Mouse (Mus musculus) skeletal muscle tissue, adult 2 months (tissue): ENCODE results near the gene Arl11.
"Not testable (repeated sequence)": the region's sequence is repeated elsewhere in the genome, so short reads cannot be mapped to it uniquely, and the experiment has no call there.

Experiments used
- DNase-seq: peaks from one replicate; pipeline ENCODE4 v3.0.0-alpha.2; 2012; ENCODE audit warnings: low read depth, low spot score

Gene Arl11

DNA sequence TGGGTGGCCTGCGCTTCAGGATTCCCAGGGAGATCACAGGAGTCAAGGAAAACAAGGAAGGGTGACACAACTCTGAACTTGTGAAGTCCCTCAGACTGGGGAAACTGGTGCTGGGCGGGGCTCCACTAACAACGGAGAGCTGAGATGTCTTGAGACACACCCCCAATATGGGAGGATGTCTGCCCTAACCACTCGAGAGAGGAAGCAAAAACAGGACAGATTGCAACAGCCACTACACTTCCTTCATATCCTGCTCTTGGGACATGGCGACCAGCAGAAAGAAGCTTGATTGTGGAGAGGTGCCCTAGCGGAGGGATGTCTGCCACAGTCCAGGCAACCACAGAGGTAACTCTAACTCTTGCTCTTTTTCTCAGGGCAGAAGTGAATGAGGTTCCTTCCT is at the start of gene Arl11:
TSS of gene Arl11 (plus strand) at position 161 of the 400 bp plus-strand sequence.
- no peak for DNase-seq

DNA sequence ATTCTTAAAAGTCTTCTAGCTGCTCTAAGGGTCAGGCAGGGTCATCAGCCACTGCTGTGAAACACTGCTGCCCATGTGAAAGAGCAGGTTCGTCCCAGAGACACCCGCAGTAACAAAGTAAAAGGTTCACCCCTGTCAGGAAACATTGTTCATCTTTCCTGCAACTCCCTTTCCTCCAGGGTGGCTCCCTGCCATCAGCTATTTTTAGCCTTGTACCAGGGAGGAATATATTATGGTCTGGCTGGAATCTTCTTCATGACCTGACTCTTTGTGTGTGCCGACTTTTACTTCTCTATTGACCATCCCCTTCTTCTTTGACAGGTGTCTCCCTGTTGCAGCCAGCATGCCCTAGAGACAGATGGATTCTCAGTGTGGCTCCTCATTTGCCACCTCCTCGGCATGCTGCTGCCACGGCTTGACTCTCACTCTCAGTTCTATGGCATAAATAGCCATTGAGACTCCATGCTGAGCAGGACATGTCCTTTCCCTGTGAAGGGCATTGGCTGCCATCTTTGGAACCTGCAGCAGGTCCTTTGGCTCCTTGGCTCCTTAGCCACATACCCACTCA is 41.6 kb upstream of the Arl11 start:
- DNase-seq, result no peak

- no peak for DNase-seq
Measured at GRCm38 (mm10) chr14:61274414-61275198, 34.9 kb upstream of the Arl11 start.

DNA sequence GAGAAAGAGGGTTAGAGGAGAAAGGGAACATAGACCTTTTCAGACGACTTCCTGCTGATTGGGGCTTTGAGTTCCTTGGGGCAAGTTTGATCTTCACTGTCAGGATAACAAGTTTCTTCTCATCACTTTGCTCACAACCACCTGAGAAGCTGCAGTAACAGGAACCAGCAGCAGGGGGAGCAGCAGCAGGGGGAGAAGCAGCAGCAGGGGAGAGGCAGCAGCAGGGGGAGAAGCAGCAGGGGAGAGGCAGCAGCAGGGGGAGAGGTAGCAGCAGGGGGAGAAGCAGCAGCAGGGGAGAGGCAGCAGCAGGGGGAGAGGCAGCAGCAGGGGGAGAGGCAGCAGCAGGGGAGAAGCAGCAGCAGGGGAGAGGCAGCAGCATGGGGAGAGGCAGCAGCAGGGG is 32.3 kb upstream of the Arl11 start:
- DNase-seq, result no peak

DNA sequence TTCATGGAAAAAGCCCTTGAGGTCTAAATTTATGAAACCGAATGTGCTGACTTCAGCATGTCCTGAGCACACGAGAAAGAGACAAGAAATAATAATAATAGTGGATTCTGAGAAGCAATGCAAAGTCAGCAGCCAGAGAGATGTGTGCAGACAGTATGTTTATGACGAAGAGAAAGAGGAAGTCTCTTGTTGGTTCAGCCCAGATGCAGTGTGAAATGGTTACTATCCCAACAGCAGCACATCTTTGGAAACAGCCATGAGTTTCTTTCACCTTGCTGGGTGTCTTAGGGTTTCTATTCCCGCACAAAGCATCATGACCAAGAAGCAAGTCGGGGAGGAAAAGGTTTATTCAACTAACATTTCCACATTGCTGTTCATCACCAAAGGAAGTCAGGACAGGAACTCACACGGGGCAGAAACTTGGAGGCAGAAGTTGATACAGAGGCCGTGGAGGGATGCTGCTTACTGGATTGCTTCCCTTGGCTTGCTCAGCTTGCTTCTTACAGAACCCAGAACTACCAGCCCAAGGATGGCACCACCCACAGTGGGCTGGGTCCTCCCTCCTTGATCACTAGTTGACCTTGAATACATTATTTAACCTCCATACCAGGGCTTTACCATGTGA is 30.8 kb upstream of the Arl11 start:
- DNase-seq, result no peak

- no peak for DNase-seq
Measured at GRCm38 (mm10) chr14:61288606-61289286, 20.8 kb upstream of the Arl11 start.

DNA sequence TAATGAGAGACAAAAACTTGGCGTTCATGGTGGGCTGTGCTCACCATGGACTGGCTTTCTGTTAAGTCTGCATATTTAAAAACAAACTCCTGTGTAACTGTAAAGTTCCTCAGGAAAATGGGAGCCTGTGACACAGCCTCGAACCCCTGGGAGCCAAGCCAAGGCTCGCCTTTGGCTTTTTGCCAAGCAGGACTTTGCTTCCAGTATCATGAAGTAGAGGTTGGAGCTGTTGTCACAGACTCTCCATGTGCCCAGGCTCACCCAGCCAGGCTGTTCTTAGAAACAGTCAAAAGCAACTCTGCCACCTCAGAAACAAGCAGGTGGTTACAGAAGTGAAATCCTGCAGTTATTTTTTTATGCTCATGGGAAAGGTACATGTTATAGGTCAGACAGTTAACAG is 18.9 kb upstream of the Arl11 start:
- no peak for DNase-seq

GRCm38 (mm10) chr14:61293884-61294737 is 15.4 kb upstream of the Arl11 start:
- peak; percentile 59 for DNase-seq

DNA sequence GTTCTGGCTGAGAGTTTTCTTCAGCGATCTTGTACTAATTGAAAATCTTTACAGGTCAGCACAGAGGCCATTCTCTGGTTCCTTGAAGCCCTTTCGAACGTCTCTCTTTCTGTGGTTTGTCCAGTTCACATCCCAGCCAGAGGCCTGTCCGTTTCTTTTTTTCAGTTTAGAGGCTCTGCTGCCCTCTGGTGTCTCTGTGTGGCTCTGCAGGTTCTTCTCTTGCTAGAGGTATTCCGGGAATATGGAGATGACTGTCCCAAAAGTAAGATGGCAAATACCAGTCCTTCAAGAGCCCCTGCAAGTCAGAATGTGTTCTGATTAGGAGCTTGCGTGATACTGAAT is 14.8 kb upstream of the Arl11 start:
- DNase-seq, result peak; percentile 39

GRCm38 (mm10) chr14:61299810-61300209 is 9.7 kb upstream of the Arl11 start:
- DNase-seq, result no peak

- DNase-seq, result no peak
Measured at GRCm38 (mm10) chr14:61301323-61301722, 8.2 kb upstream of the Arl11 start.

- no peak for DNase-seq
Measured at GRCm38 (mm10) chr14:61302428-61302827, 7.1 kb upstream of the Arl11 start.

DNA sequence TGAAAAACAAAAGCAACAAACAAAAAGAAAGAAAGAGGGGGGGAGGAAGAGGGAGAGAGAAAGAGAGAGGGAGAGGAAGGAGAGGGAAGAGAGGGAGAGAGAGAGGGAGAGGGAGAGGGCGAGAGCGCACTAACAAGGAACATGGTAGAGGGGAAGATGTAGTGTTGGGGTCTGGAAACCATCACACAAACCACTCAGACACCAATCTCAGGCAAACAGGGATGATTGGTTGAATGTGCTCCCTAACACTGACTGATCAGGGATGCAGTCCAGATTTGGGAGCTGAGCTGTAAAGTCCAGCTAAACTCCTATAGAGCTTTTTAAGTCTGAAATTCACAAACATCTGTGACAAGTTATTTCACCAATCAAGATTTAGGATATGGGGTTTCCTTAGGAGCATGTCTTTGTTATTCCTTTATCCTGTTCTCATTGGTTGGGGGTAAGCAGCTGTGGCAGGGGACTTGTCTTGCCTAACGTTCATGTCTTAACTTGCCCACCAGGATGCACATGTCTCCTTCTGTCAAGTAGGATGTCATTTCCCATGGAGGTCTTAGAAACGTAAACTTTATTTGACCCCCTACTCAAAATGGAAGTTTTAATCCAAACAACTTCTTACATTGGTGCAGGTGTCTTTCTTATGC is 5.5 kb upstream of the Arl11 start:
- no peak for DNase-seq

DNA sequence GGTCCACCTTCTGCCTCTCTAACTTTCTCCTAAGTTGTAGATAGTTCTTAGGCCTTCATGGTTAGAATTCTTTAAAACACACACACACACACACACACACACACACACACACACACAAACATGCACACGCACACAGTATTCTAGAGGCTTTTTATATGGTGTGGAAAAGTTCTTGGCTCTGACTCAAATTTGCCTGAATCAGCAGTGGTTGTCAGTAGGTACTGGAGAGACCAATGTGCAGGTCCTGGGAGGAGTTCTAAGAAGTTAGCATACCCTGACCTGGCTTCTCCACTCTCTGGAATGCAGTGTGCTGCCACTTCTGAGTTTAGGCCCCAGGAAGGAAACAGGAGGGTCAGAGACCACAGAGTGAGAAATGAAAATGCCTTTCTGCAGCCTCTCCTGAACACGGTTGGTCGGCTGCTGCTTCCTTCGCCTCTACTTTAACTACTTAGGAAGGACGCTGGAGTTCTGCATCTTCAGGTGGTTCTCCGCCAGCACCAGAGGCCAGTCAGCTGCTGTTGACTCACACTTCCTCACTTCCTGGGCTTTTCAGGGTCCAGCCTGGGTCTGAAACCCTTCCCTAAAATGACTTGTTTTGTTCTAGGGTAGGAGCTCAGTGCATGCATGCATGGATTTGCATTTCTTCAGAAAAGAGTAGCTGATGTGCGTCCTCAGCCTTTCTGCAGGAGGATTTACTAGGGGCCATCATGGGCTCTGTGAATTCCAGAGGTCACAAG is 651 bp downstream of the Arl11 start:
- DNase-seq, result no peak

DNA sequence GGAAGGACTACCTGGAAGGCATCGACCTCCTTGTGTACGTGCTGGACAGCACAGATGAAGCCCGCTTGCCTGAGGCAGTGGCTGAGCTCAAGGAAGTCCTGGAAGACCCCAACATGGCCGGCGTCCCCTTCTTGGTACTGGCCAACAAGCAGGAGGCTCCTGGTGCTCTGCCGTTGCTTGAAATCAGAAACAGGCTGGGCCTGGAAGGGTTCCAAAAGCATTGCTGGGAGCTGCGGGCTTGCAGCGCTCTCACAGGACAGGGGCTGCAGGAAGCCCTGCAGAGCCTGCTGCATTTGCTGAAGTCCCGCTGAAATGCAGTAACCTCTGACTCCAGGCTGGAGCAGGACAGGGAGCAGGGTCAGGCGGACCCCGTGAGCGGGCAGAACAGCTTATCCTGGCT is 1.4 kb downstream of the Arl11 start:
- DNase-seq, result no peak

GRCm38 (mm10) chr14:61316861-61317260 is 7.3 kb downstream of the Arl11 start:
- no peak for DNase-seq

GRCm38 (mm10) chr14:61320765-61321164 is 11.2 kb downstream of the Arl11 start:
- DNase-seq, result no peak

GRCm38 (mm10) chr14:61321200-61321599 is 11.6 kb downstream of the Arl11 start:
- no peak for DNase-seq

DNA sequence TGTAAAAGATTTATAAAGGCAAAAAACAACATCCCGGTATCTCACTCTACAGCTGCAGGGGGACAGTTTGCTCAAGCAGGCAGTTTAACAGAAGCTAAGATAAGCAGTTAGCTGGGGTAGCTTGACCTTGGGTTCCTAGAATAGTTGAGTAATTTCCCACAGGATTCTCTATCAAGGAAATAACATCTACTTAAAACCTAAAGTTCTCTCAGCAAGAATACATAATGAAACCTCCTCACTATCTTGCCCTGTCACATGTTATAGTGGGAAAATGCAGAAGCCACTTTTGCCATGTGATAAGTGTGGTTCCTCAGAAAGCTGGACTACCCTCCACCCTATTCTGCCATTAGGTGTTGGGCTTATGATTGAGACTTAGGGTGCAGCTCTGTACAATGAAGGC is 13.2 kb downstream of the Arl11 start:
- DNase-seq, result no peak

DNA sequence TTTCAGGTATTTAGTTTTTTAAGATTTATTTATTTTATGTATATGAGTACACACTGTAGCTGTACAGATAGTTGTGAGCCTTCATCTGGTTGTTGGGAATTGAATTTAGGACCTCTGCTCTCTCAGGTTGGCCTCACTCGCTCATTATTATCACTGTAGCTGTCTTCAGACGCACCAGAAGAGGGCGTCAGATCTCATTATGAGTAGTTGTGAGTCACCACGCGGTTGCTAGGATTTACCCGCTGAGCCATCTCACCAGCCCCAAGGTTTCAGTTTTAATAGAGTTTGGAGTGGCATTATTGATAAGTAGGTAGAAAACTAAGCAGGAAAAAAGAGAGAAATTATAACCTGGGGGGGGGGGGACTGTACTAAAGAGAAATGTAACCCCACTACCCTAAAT is 17.5 kb downstream of the Arl11 start:
- DNase-seq, result not testable (repeated sequence)
